Comparison of ENCODE assay signal across 17 mouse cellular contexts in genomic region chr13:98107621-98108020, GRCm38 (mm10).
"Had no signal": no experiment of that assay in that cellular context is flagged by ENCODE, and none has a peak within 500 bp of the region (broad histone marks: within the 10 kb centered on the region; RNA-seq: fewer than 3 reads in every experiment).

No protein-coding gene starts in this region.

- H3K27ac ChIP-seq: liver, embryonic 12.5 days; liver, embryonic 14.5 days; midbrain, embryonic 12.5 days; neural tube, embryonic 13.5 days; neural tube, embryonic 15.5 days had no signal

- H3K9ac ChIP-seq: liver, embryonic 12.5 days; liver, embryonic 14.5 days; lung, embryonic 14.5 days; midbrain, embryonic 12.5 days; neural tube, embryonic 13.5 days; neural tube, embryonic 15.5 days had no signal

- H3K4me1 ChIP-seq: liver, embryonic 12.5 days; midbrain, embryonic 12.5 days; neural tube, embryonic 13.5 days; neural tube, embryonic 15.5 days had no signal

- DNase-seq: lung, embryonic 14.5 days; lung, postnatal 14 days; midbrain, embryonic 14.5 days; retina, postnatal 1 day; right cerebral cortex, adult 18-20 months; right cerebral cortex, postnatal 25 days; right cerebral cortex, postnatal 4 days; spleen, adult 18-20 months; thymus, adult 18-20 months; thymus, postnatal 14 days; thymus, postnatal 36 days had no signal

- H3K9me3 ChIP-seq: midbrain, embryonic 12.5 days had no signal

- H3K4me3 ChIP-seq: liver, embryonic 12.5 days; midbrain, embryonic 12.5 days; myocyte; neural tube, embryonic 13.5 days; neural tube, embryonic 15.5 days had no signal

- H3K36me3 ChIP-seq: liver, embryonic 12.5 days; midbrain, embryonic 12.5 days; neural tube, embryonic 13.5 days; neural tube, embryonic 15.5 days had no signal
